Mouse (Mus musculus): ENCODE data around the gene Dmp1. TPM values are rescaled to one million over a fixed set of nuclear protein-coding genes. Genes with fewer than 3 reads are reported as not detected.

Dmp1 gene
- not detected in 2 replicates for polyA plus RNA-seq (2012; rRNA removed)

DNA sequence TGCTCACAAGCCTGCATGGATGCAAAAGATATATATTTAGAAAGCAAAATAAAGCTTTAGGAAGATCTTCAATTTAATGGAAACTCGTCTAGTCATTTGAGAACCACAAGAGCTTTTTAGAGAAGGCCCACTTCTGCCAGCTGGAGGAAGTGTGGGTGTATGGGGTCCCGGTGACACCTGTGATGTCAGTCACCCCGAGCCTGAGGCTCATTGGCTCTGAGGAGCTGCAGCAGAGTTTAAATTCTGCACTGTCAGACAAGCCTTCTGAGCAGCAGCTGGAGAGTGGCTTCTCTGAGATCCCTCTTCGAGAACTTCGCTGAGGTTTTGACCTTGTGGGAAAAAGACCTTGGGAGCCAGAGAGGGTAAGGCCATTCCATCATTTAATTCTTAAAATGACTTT, at the start of gene Dmp1:
Gene Dmp1, plus strand, starts transcription at position 263 of the 400 bp plus-strand sequence.
- Histone ChIP-seq H3K36me3 (ENCODE audit: control insufficient read depth, insufficient read depth, low read length) (no peaks in the 10 kb centered on the region), H3K27ac (ENCODE audit: insufficient read depth, low read depth, low read length) (no peak within 1 kb of the TSS), H3K4me1 (ENCODE audit: control insufficient read depth, insufficient read depth, low read length) (no peaks in the 10 kb centered on the region), H3K4me3 (ENCODE audit: insufficient read depth, low read depth, low read length) (no peak within 1 kb of the TSS), H3K27me3 (replicated peaks; ENCODE audit: control insufficient read depth, insufficient read depth, low read length) (no peaks in the 10 kb centered on the region)
- no peak for DNase-seq
- no peak for TF ChIP-seq POLR2A (IDR thresholded peaks at IDR 0.05; ENCODE audit: low read depth, low read length)
- no peak for TF ChIP-seq CTCF (conservative IDR thresholded peaks at IDR 0.05; ENCODE audit: insufficient read depth, insufficient read length, low read depth, low read length)
- 49% methylated on average over 5 of the region's 5 CpGs for WGBS

DNA sequence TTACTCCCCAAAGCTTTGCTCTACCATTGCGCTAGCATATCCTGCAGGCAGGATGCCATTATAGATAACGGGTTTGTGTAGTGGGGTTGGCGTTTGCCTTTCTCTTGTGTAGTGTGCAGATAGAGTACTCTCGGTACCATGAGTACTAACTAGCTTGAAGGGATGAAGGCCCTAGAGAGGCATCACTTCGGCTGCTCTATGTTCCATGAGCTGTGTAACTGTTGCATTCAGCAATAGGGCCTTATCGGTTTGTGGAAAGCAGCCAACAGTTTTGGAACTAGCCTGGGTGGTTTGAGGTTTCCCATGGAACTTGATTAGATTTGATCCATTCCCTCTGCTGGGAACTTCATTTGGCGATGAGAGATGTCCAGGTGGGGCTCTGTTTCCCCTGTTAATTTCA, 44.7 kb upstream of the Dmp1 start:
- H3K36me3 ChIP-seq (ENCODE audit: control insufficient read depth, insufficient read depth, low read length): no peaks in the 10 kb centered on the region
- H3K4me3 ChIP-seq (ENCODE audit: insufficient read depth, low read depth, low read length): no peak overlapping the region
- TF ChIP-seq CTCF (conservative IDR thresholded peaks at IDR 0.05; ENCODE audit: insufficient read depth, insufficient read length, low read depth, low read length): no peak
- TF ChIP-seq POLR2A (IDR thresholded peaks at IDR 0.05; ENCODE audit: low read depth, low read length): no peak
- no peak overlapping the region for H3K27ac ChIP-seq (ENCODE audit: insufficient read depth, low read depth, low read length)
- H3K4me1 ChIP-seq (ENCODE audit: control insufficient read depth, insufficient read depth, low read length): no peaks in the 10 kb centered on the region; the same call in 1 of the 2 replicates
- H3K27me3 ChIP-seq (replicated peaks; ENCODE audit: control insufficient read depth, insufficient read depth, low read length): no peaks in the 10 kb centered on the region
- DNase-seq: no peak
- WGBS: 91% methylated on average over 7 of the region's 7 CpGs

DNA sequence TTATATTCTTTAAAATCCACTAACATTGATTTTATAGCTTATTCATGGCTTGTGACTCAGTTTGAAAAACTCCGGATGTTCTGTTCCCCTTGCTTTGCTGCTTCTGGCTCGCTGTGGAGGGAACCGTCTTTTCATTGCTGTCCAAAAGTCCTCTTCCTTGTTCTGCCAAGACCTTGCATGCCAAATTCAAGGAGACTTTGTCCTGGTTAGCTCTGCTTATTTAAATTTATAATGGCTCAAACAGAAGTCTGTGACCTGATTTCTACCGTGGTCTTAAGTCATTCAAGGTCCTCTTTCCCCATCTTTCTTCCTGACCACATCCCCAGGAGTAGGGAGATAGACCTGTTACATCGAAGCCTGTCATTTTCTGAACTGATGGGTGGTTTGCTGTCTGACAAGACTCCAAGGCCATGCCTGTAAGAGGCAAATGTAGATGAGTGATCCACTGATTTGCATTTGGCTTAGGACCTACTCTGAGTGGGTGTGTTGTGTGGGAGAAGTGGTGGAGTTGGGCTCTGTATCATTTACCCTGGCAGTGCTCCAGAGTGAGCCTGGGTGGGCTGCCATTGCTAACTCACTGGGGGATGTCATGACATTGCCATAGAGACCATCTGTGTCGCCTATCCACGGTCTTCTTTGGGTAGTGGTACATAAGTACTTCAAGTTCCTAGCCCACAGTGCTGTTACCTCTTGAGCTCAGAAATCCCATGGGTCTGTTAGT, 43.9 kb upstream of the Dmp1 start:
- TF ChIP-seq POLR2A (IDR thresholded peaks at IDR 0.05; ENCODE audit: low read depth, low read length) (no peak), CTCF (conservative IDR thresholded peaks at IDR 0.05; ENCODE audit: insufficient read depth, insufficient read length, low read depth, low read length) (no peak)
- H3K36me3 ChIP-seq (ENCODE audit: control insufficient read depth, insufficient read depth, low read length): no peaks in the 10 kb centered on the region
- no peak overlapping the region for H3K4me3 ChIP-seq (ENCODE audit: insufficient read depth, low read depth, low read length)
- H3K27me3 ChIP-seq (replicated peaks; ENCODE audit: control insufficient read depth, insufficient read depth, low read length): no peaks in the 10 kb centered on the region
- H3K4me1 ChIP-seq (ENCODE audit: control insufficient read depth, insufficient read depth, low read length): no peaks in the 10 kb centered on the region; the same call in 1 of the 2 replicates
- peak overlapping the region; percentile 47; the same call in 1 of the 2 replicates for H3K27ac ChIP-seq (ENCODE audit: insufficient read depth, low read depth, low read length)
- WGBS: 60% methylated on average over 7 of the region's 7 CpGs
- DNase-seq: peak; percentile 70

DNA sequence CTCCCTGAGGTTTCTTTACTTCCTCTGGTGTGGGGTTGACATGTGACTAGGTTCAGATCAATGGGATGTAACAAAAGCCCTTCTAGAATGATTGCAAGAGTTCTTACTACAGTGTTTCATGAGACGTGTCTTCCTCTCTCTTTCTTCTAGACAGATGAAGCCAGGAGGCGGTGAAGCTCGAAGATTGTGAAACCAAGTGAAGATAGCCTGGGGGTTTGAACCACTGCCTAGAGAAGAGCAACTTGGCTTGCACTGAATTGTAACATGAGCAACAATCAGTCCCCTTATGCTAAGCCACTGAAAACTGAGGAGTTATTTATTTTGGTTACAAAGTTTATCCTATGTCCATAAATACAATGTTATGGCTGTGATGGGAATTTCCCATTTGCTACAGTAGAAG, 41.8 kb upstream of the Dmp1 start:
- no peak for TF ChIP-seq CTCF (conservative IDR thresholded peaks at IDR 0.05; ENCODE audit: insufficient read depth, insufficient read length, low read depth, low read length)
- TF ChIP-seq POLR2A (IDR thresholded peaks at IDR 0.05; ENCODE audit: low read depth, low read length): no peak
- Histone ChIP-seq H3K27ac (ENCODE audit: insufficient read depth, low read depth, low read length) (no peak overlapping the region), H3K36me3 (ENCODE audit: control insufficient read depth, insufficient read depth, low read length) (no peaks in the 10 kb centered on the region), H3K4me3 (ENCODE audit: insufficient read depth, low read depth, low read length) (no peak overlapping the region), H3K4me1 (ENCODE audit: control insufficient read depth, insufficient read depth, low read length) (no peaks in the 10 kb centered on the region; the same call in 1 of the 2 replicates), H3K27me3 (replicated peaks; ENCODE audit: control insufficient read depth, insufficient read depth, low read length) (no peaks in the 10 kb centered on the region)
- WGBS: 64% methylated on average over 3 of the region's 3 CpGs
- DNase-seq: no peak

DNA sequence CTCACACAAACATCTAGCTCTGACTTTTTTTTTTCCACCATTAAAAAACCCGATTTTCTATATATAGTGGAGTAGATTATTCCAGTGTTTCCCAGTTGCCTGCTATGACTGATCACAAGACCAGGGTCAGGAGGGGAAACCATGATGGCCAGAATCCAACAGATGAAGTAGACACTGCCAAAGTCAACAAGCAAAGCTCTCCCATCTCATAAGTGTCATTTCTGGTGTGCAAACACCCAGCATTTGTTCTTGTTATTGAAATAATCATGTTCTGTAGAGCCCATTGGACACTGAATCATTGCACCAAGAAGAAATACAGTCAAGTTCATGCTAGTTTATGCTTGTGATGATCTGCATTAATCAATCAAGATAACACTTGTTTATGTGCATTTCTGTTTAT, 41.0 kb upstream of the Dmp1 start:
- no peak for TF ChIP-seq POLR2A (IDR thresholded peaks at IDR 0.05; ENCODE audit: low read depth, low read length)
- no peak for TF ChIP-seq CTCF (conservative IDR thresholded peaks at IDR 0.05; ENCODE audit: insufficient read depth, insufficient read length, low read depth, low read length)
- H3K4me3 ChIP-seq (ENCODE audit: insufficient read depth, low read depth, low read length): no peak overlapping the region
- no peak overlapping the region for H3K27ac ChIP-seq (ENCODE audit: insufficient read depth, low read depth, low read length)
- peak; percentile 80 for DNase-seq
- no peaks in the 10 kb centered on the region; the same call in 1 of the 2 replicates for H3K4me1 ChIP-seq (ENCODE audit: control insufficient read depth, insufficient read depth, low read length)
- no peaks in the 10 kb centered on the region for H3K36me3 ChIP-seq (ENCODE audit: control insufficient read depth, insufficient read depth, low read length)
- 50% methylated on average over 1 of the region's 1 CpGs for WGBS
- H3K27me3 ChIP-seq (replicated peaks; ENCODE audit: control insufficient read depth, insufficient read depth, low read length): no peaks in the 10 kb centered on the region

DNA sequence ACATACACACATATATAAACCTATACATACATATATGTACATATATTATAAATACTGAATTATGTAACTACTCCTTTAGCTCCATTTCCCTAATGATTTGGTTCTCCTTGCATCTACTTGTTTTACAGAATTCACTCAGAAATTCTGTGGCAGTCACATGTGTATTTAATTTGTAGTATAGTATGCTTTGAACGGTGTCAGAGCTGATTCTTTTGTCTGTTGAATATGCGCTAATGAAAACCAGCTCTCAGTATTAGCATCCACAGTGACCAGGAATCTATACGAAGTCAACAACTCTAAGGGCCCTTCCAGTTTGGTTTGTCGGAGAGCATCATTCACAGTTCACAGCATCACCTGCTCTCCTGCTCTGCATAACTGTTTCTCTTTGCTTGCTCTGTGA, 38.9 kb upstream of the Dmp1 start:
- no peak for TF ChIP-seq POLR2A (IDR thresholded peaks at IDR 0.05; ENCODE audit: low read depth, low read length)
- TF ChIP-seq CTCF (conservative IDR thresholded peaks at IDR 0.05; ENCODE audit: insufficient read depth, insufficient read length, low read depth, low read length): no peak
- Histone ChIP-seq H3K27ac (ENCODE audit: insufficient read depth, low read depth, low read length) (no peak overlapping the region), H3K4me3 (ENCODE audit: insufficient read depth, low read depth, low read length) (no peak overlapping the region), H3K36me3 (ENCODE audit: control insufficient read depth, insufficient read depth, low read length) (no peaks in the 10 kb centered on the region), H3K27me3 (replicated peaks; ENCODE audit: control insufficient read depth, insufficient read depth, low read length) (no peaks in the 10 kb centered on the region), H3K4me1 (ENCODE audit: control insufficient read depth, insufficient read depth, low read length) (no peaks in the 10 kb centered on the region; the same call in 1 of the 2 replicates)
- WGBS: 92% methylated on average over 4 of the region's 4 CpGs
- no peak for DNase-seq

DNA sequence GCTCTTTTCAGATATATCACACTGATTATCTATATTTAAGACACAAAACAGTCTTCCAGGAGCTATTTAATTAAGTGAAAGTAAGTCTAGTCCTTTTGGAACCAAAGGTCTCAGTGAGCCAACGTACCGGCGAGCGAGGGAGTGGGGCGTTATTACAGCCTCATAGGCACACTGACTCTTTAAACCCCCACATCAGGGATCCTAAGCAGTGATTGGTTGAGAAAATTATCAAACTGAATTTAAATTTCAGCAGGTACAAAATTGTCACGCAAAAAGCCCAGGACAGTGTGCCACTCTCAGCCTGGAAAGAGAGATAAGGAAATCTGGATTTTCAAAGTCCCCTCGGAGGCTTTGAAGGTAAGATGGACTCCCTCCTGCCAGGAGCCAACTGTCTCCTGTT, 32.0 kb upstream of the Dmp1 start, which contains the start of gene Dspp:
Gene Dspp, plus strand, starts transcription at position 301 of the 400 bp plus-strand sequence.
- TF ChIP-seq CTCF (conservative IDR thresholded peaks at IDR 0.05; ENCODE audit: insufficient read depth, insufficient read length, low read depth, low read length): no peak
- no peak for TF ChIP-seq POLR2A (IDR thresholded peaks at IDR 0.05; ENCODE audit: low read depth, low read length)
- WGBS: 85% methylated on average over 7 of the region's 7 CpGs
- Histone ChIP-seq H3K27ac (ENCODE audit: insufficient read depth, low read depth, low read length) (no peak within 1 kb of the TSS), H3K27me3 (replicated peaks; ENCODE audit: control insufficient read depth, insufficient read depth, low read length) (no peaks in the 10 kb centered on the region), H3K36me3 (ENCODE audit: control insufficient read depth, insufficient read depth, low read length) (no peaks in the 10 kb centered on the region), H3K4me3 (ENCODE audit: insufficient read depth, low read depth, low read length) (no peak within 1 kb of the TSS), H3K4me1 (ENCODE audit: control insufficient read depth, insufficient read depth, low read length) (no peaks in the 10 kb centered on the region)
- DNase-seq: no peak

Data from kidney, adult 2 months (tissue).